Mouse (Mus musculus): Measurements from ENCODE around the gene Unc79. TPM values are rescaled to one million over a fixed set of nuclear protein-coding genes. Genes with fewer than 3 reads are reported as not detected.
A peak's percentile ranks its signal among the peaks of the same experiment; 100 is the strongest.

Gene Unc79
- polyA plus RNA-seq, 1 experiment from 2014 or later: 6.3 TPM

- peaks cover 37% of the 10 kb centered on the region for H3K36me3 ChIP-seq
Observed at GRCm38 (mm10) chr12:103163596-103163995, 214.9 kb downstream of the Unc79 start.

GRCm38 (mm10) chr12:103164101-103165030 lies 215.7 kb downstream of the Unc79 start:
- Histone ChIP-seq H3K9ac (replicated peaks) (no peak overlapping the region), H3K4me3 (replicated peaks) (no peak overlapping the region), H3K4me1 (0 out of 2 replicates have a peak, but pooled peaks cover 12% of the 10 kb centered on the region), H3K27me3 (replicated peaks) (no peaks in the 10 kb centered on the region), H3K36me3 (peaks cover 41% of the 10 kb centered on the region), H3K4me2 (no peak overlapping the region), H3K9me3 (replicated peaks) (no peaks in the 10 kb centered on the region), H3K27ac (replicated peaks) (no peak overlapping the region; the same call in 1 of the 2 replicates)
- no peak for ATAC-seq (ENCODE audit: low FRiP score)
- WGBS: 33% methylated on average over 14 of the region's 14 CpGs

More at GRCm38 (mm10) chr12:103163596-103163995, 214.9 kb downstream of the Unc79 start:
- WGBS: 81% methylated on average over 10 of the region's 10 CpGs
- Histone ChIP-seq H3K4me1 (0 out of 2 replicates have a peak, but pooled peaks cover 6% of the 10 kb centered on the region), H3K27ac (replicated peaks) (no peak overlapping the region), H3K9me3 (replicated peaks) (no peaks in the 10 kb centered on the region), H3K4me2 (no peak overlapping the region), H3K27me3 (replicated peaks) (no peaks in the 10 kb centered on the region), H3K9ac (replicated peaks) (no peak overlapping the region), H3K4me3 (replicated peaks) (no peak overlapping the region)
- ATAC-seq (ENCODE audit: low FRiP score): no peak

GRCm38 (mm10) chr12:103168892-103169291 lies 220.2 kb downstream of the Unc79 start:
- ATAC-seq (ENCODE audit: low FRiP score): no peak
- Histone ChIP-seq H3K4me3 (replicated peaks) (no peak overlapping the region), H3K9ac (replicated peaks) (no peak overlapping the region), H3K4me2 (no peak overlapping the region), H3K27ac (replicated peaks) (peak overlapping the region; percentile 54), H3K9me3 (replicated peaks) (no peaks in the 10 kb centered on the region), H3K4me1 (peaks cover 22% of the 10 kb centered on the region; the same call in 1 of the 2 replicates), H3K36me3 (peaks cover 53% of the 10 kb centered on the region), H3K27me3 (replicated peaks) (no peaks in the 10 kb centered on the region)
- WGBS: 79% methylated on average over 12 of the region's 12 CpGs

- no peak for ATAC-seq (ENCODE audit: low FRiP score)
- H3K27me3 ChIP-seq (replicated peaks): no peaks in the 10 kb centered on the region
- H3K4me3 ChIP-seq (replicated peaks): no peak overlapping the region
- H3K27ac ChIP-seq (replicated peaks): no peak overlapping the region
- H3K9ac ChIP-seq (replicated peaks): no peak overlapping the region
- 30% methylated on average over 7 of the region's 7 CpGs for WGBS
- peaks cover 17% of the 10 kb centered on the region for H3K36me3 ChIP-seq
- H3K4me1 ChIP-seq: no peaks in the 10 kb centered on the region
- no peaks in the 10 kb centered on the region for H3K9me3 ChIP-seq (replicated peaks)
- H3K4me2 ChIP-seq: no peak overlapping the region
Observed at GRCm38 (mm10) chr12:103183057-103183456, 234.4 kb downstream of the Unc79 start.

GRCm38 (mm10) chr12:103187020-103187419 lies 238.4 kb downstream of the Unc79 start:
- Histone ChIP-seq H3K9ac (replicated peaks) (no peak overlapping the region), H3K9me3 (replicated peaks) (no peaks in the 10 kb centered on the region), H3K4me2 (no peak overlapping the region), H3K27ac (replicated peaks) (no peak overlapping the region), H3K4me3 (replicated peaks) (no peak overlapping the region), H3K4me1 (0 out of 2 replicates have a peak, but pooled peaks cover 7% of the 10 kb centered on the region), H3K27me3 (replicated peaks) (no peaks in the 10 kb centered on the region), H3K36me3 (peaks cover 17% of the 10 kb centered on the region)
- no peak for ATAC-seq (ENCODE audit: low FRiP score)
- 84% methylated on average over 7 of the region's 7 CpGs for WGBS

GRCm38 (mm10) chr12:103188223-103188622 lies 239.6 kb downstream of the Unc79 start:
- H3K36me3 ChIP-seq: peaks cover 14% of the 10 kb centered on the region
- 78% methylated on average over 8 of the region's 8 CpGs for WGBS
- ATAC-seq (ENCODE audit: low FRiP score): no peak

GRCm38 (mm10) chr12:103189771-103190170 lies 241.1 kb downstream of the Unc79 start:
- Histone ChIP-seq H3K27me3 (replicated peaks) (no peaks in the 10 kb centered on the region), H3K9me3 (replicated peaks) (no peaks in the 10 kb centered on the region), H3K9ac (replicated peaks) (no peak overlapping the region), H3K4me1 (0 out of 2 replicates have a peak, but pooled peaks cover 7% of the 10 kb centered on the region), H3K4me3 (replicated peaks) (no peak overlapping the region), H3K27ac (replicated peaks) (no peak overlapping the region; the same call in 1 of the 2 replicates), H3K36me3 (peaks cover 3% of the 10 kb centered on the region; the same call in 1 of the 2 replicates), H3K4me2 (no peak overlapping the region)
- ATAC-seq (ENCODE audit: low FRiP score): peak; percentile 37; the same call in 1 of the 2 replicates
- WGBS: 39% methylated on average over 12 of the region's 12 CpGs

More at GRCm38 (mm10) chr12:103188223-103188622, 239.6 kb downstream of the Unc79 start:
- no peak overlapping the region for H3K4me2 ChIP-seq
- H3K9me3 ChIP-seq (replicated peaks): no peaks in the 10 kb centered on the region
- no peak overlapping the region for H3K4me3 ChIP-seq (replicated peaks)
- H3K4me1 ChIP-seq: 0 out of 2 replicates have a peak, but pooled peaks cover 7% of the 10 kb centered on the region
- no peaks in the 10 kb centered on the region for H3K27me3 ChIP-seq (replicated peaks)
- no peak overlapping the region for H3K27ac ChIP-seq (replicated peaks)
- no peak overlapping the region for H3K9ac ChIP-seq (replicated peaks)

GRCm38 (mm10) chr12:103192996-103193395 lies 244.3 kb downstream of the Unc79 start:
- H3K27ac ChIP-seq (replicated peaks): no peak overlapping the region
- no peaks in the 10 kb centered on the region for H3K9me3 ChIP-seq (replicated peaks)
- no peak overlapping the region for H3K4me2 ChIP-seq
- no peak overlapping the region for H3K9ac ChIP-seq (replicated peaks)
- H3K4me3 ChIP-seq (replicated peaks): no peak overlapping the region
- H3K36me3 ChIP-seq: no peaks in the 10 kb centered on the region
- H3K4me1 ChIP-seq: 0 out of 2 replicates have a peak, but pooled peaks cover 7% of the 10 kb centered on the region
- WGBS: 61% methylated on average over 5 of the region's 5 CpGs
- ATAC-seq (ENCODE audit: low FRiP score): no peak
- H3K27me3 ChIP-seq (replicated peaks): no peaks in the 10 kb centered on the region

GRCm38 (mm10) chr12:103202592-103203544 lies 254.2 kb downstream of the Unc79 start:
- Histone ChIP-seq H3K9me3 (replicated peaks) (no peaks in the 10 kb centered on the region), H3K27me3 (replicated peaks) (no peaks in the 10 kb centered on the region), H3K36me3 (no peaks in the 10 kb centered on the region), H3K27ac (replicated peaks) (peak overlapping the region; percentile 60), H3K9ac (replicated peaks) (no peak overlapping the region), H3K4me2 (no peak overlapping the region), H3K4me1 (peaks cover 16% of the 10 kb centered on the region), H3K4me3 (replicated peaks) (no peak overlapping the region)
- WGBS: 17% methylated on average over 11 of the region's 11 CpGs
- peak; percentile 57 for ATAC-seq (ENCODE audit: low FRiP score)

- H3K27ac ChIP-seq (replicated peaks): no peak overlapping the region
- H3K9ac ChIP-seq (replicated peaks): no peak overlapping the region
- no peak overlapping the region for H3K4me3 ChIP-seq (replicated peaks)
- H3K9me3 ChIP-seq (replicated peaks): no peaks in the 10 kb centered on the region
- H3K4me1 ChIP-seq: peaks cover 16% of the 10 kb centered on the region
- 68% methylated on average over 7 of the region's 7 CpGs for WGBS
- H3K4me2 ChIP-seq: no peak overlapping the region
- no peaks in the 10 kb centered on the region for H3K36me3 ChIP-seq
- no peak for ATAC-seq (ENCODE audit: low FRiP score)
- H3K27me3 ChIP-seq (replicated peaks): no peaks in the 10 kb centered on the region
Observed at GRCm38 (mm10) chr12:103205561-103205960, 256.9 kb downstream of the Unc79 start.

GRCm38 (mm10) chr12:103209581-103209980 lies 260.9 kb downstream of the Unc79 start:
- Histone ChIP-seq H3K4me3 (replicated peaks) (no peak overlapping the region), H3K27me3 (replicated peaks) (no peaks in the 10 kb centered on the region), H3K9ac (replicated peaks) (no peak overlapping the region), H3K4me1 (peaks cover 9% of the 10 kb centered on the region), H3K4me2 (no peak overlapping the region), H3K9me3 (replicated peaks) (no peaks in the 10 kb centered on the region), H3K27ac (replicated peaks) (no peak overlapping the region), H3K36me3 (no peaks in the 10 kb centered on the region)
- WGBS: 93% methylated on average over 7 of the region's 7 CpGs
- no peak for ATAC-seq (ENCODE audit: low FRiP score)
